Mouse (Mus musculus): ENCODE results near the gene Ifnl3.
"Not testable (repeated sequence)": the region's sequence is repeated elsewhere in the genome, so short reads cannot be mapped to it uniquely, and the experiment has no call there.

The Ifnl3 gene
- long read RNA-seq, experiment 1, result 0 reads
- long read RNA-seq, experiment 2, result 0 reads

GRCm38 (mm10) chr7:28522536-28522935, at the start of gene Ifnl3:
Gene Ifnl3 (plus strand): TSS chr7:28522836.
- intact Hi-C loops (cut with DNase I), result not testable (repeated sequence)

- intact Hi-C loops (cut with DNase I), result no loop called here
These were observed 46.4 kb upstream of the Ifnl3 start for GRCm38 (mm10) chr7:28476191-28476590.

GRCm38 (mm10) chr7:28477363-28477762, 45.3 kb upstream of the Ifnl3 start:
- intact Hi-C loops (cut with DNase I), result no loop called here

- intact Hi-C loops (cut with DNase I), result no loop called here
These were observed 43.8 kb upstream of the Ifnl3 start for GRCm38 (mm10) chr7:28478854-28479253.

- intact Hi-C loops (cut with DNase I), result no loop called here
These were observed 39.8 kb upstream of the Ifnl3 start for GRCm38 (mm10) chr7:28482854-28483253.

- intact Hi-C loops (cut with DNase I), result no loop called here
These were observed 38.4 kb upstream of the Ifnl3 start for GRCm38 (mm10) chr7:28484192-28484591.

GRCm38 (mm10) chr7:28488030-28488491, 34.6 kb upstream of the Ifnl3 start:
- intact Hi-C loops (cut with DNase I), result loop anchor here (5.0 kb wide), 1 partner anchor 114 kb away; no protein-coding TSS in a partner anchor

- intact Hi-C loops (cut with DNase I), result loop anchor here (2.0 kb wide), 1 partner anchor 38 kb away; no protein-coding TSS in a partner anchor
These were observed 32.2 kb upstream of the Ifnl3 start for GRCm38 (mm10) chr7:28490410-28490809.

GRCm38 (mm10) chr7:28490903-28491302, 31.7 kb upstream of the Ifnl3 start:
- intact Hi-C loops (cut with DNase I), result loop anchor here (2.0 kb wide), 1 partner anchor 38 kb away; no protein-coding TSS in a partner anchor

- intact Hi-C loops (cut with DNase I), result no loop called here
These were observed 30.3 kb upstream of the Ifnl3 start for GRCm38 (mm10) chr7:28492310-28492709.

- intact Hi-C loops (cut with DNase I), result no loop called here
These were observed 27.2 kb upstream of the Ifnl3 start for GRCm38 (mm10) chr7:28495426-28495825.

GRCm38 (mm10) chr7:28505585-28505984, 17.1 kb upstream of the Ifnl3 start:
- intact Hi-C loops (cut with DNase I), result no loop called here

GRCm38 (mm10) chr7:28509121-28509520, 13.5 kb upstream of the Ifnl3 start:
- intact Hi-C loops (cut with DNase I), result not testable (repeated sequence)

GRCm38 (mm10) chr7:28510405-28510974, 12.1 kb upstream of the Ifnl3 start, which contains the start of gene Ifnl2:
Gene Ifnl2 (minus strand): TSS chr7:28510455.
- intact Hi-C loops (cut with DNase I), result not testable (repeated sequence)

GRCm38 (mm10) chr7:28511441-28511840, 11.2 kb upstream of the Ifnl3 start:
- intact Hi-C loops (cut with DNase I), result no loop called here

GRCm38 (mm10) chr7:28527922-28528719, 5.5 kb downstream of the Ifnl3 start:
- intact Hi-C loops (cut with DNase I), result loop anchor here (2.0 to 5.0 kb wide), 3 partner anchors 37 to 81 kb away; no protein-coding TSS in a partner anchor

- intact Hi-C loops (cut with DNase I), result no loop called here
These were observed 9.4 kb downstream of the Ifnl3 start for GRCm38 (mm10) chr7:28532005-28532404.

- intact Hi-C loops (cut with DNase I), result not testable (repeated sequence)
These were observed 16.2 kb downstream of the Ifnl3 start for GRCm38 (mm10) chr7:28538886-28539285.

GRCm38 (mm10) chr7:28540526-28540925, 17.9 kb downstream of the Ifnl3 start, which contains the start of gene Sycn:
Gene Sycn (plus strand): TSS chr7:28540885.
- intact Hi-C loops (cut with DNase I), result no loop called here

- intact Hi-C loops (cut with DNase I), result no loop called here
These were observed 21.5 kb downstream of the Ifnl3 start for GRCm38 (mm10) chr7:28544051-28544601.

GRCm38 (mm10) chr7:28545048-28545890, 22.6 kb downstream of the Ifnl3 start:
- intact Hi-C loops (cut with DNase I), result no loop called here

Data from adrenal gland (tissue).